Mouse (Mus musculus) hindbrain, embryonic 10.5 days (tissue): Measurements from ENCODE around the gene Btf3. TPM values are rescaled to one million over a fixed set of nuclear protein-coding genes. Genes with fewer than 3 reads are reported as not detected.

Source experiments
- DNase-seq: peaks from one replicate; pipeline ENCODE4 v3.0.0-alpha.2; 2017; ENCODE audit warnings: low spot score
- H3K27ac ChIP-seq: fragments of 300-500 bp; sonication (generic); 2 replicates; pipeline ENCODE4 v1.5.1; 2016; ENCODE audit warnings: mild to moderate bottlenecking, moderate library complexity
- H3K27me3 ChIP-seq: fragments of 300-500 bp; sonication (generic); 2 replicates; pipeline ENCODE4 v1.6.1; 2016; ENCODE audit warnings: mild to moderate bottlenecking; ENCODE audit not compliant: poor library complexity, insufficient read depth, severe bottlenecking
- H3K36me3 ChIP-seq: fragments of 300-500 bp; sonication (generic); 2 replicates; pipeline ENCODE4 v1.6.1; 2016; ENCODE audit warnings: mild to moderate bottlenecking, moderate library complexity
- H3K4me1 ChIP-seq: fragments of 300-500 bp; sonication (generic); replicated peaks from 2 replicates; pipeline ENCODE4 v1.6.1; 2016; ENCODE audit warnings: mild to moderate bottlenecking
- H3K4me3 ChIP-seq: fragments of 300-500 bp; sonication (generic); 2 replicates; pipeline ENCODE4 v1.5.1; 2016; ENCODE audit warnings: mild to moderate bottlenecking, moderate library complexity
- H3K9me3 ChIP-seq: fragments of 300-500 bp; sonication (generic); 2 replicates; pipeline ENCODE4 v1.6.1; 2016; ENCODE audit warnings: mild to moderate bottlenecking, moderate library complexity
- WGBS: fragments of 180-500 bp; shearing (Covaris S2); methylation state at CpG from one replicate; pipeline ENCODE4 v1.1.7; 2016; 5-methylcytosine and 5-hydroxymethylcytosine counted together
- polyA plus RNA-seq: library from polyadenylated mRNA; unstranded; fragments of >200 nt; fragmentation: Nextera tagmentation; extraction: Ambion mirVana; gene quantifications from 2 replicates; pipeline ENCODE4 v1.2.1, GENCODE M21; 2016

Gene Btf3
- polyA plus RNA-seq, 1 experiment from 2014 or later, result 664 TPM

DNA sequence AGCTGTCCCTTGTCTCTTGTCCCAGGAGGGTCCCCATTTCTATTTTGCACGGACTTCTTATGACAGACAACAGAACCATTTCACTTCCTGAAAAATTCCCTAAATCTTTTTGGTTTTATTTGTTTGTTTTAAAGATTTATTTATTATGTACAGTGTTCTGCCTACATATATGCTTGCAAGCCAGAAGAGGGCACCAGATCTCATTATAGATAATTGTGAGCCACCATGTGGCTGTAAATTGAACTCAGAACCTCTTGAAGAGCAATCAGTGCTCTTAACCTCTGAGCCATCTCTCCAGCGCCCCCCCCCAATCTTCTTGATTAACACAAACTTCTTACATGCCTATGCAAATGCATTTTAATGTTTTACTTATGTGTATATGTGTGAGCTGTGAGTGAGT is 26.1 kb downstream of the Btf3 start:
- H3K27me3 ChIP-seq, result no peaks in the 10 kb centered on the region
- WGBS, result 50% methylated on average over 2 of the region's 2 CpGs
- H3K27ac ChIP-seq, result no peak overlapping the region
- no peak for DNase-seq
- H3K4me1 ChIP-seq, result no peaks in the 10 kb centered on the region
- no peaks in the 10 kb centered on the region for H3K36me3 ChIP-seq
- no peak overlapping the region for H3K4me3 ChIP-seq
- 0 out of 2 replicates have a peak, but pooled peaks cover 3% of the 10 kb centered on the region for H3K9me3 ChIP-seq

DNA sequence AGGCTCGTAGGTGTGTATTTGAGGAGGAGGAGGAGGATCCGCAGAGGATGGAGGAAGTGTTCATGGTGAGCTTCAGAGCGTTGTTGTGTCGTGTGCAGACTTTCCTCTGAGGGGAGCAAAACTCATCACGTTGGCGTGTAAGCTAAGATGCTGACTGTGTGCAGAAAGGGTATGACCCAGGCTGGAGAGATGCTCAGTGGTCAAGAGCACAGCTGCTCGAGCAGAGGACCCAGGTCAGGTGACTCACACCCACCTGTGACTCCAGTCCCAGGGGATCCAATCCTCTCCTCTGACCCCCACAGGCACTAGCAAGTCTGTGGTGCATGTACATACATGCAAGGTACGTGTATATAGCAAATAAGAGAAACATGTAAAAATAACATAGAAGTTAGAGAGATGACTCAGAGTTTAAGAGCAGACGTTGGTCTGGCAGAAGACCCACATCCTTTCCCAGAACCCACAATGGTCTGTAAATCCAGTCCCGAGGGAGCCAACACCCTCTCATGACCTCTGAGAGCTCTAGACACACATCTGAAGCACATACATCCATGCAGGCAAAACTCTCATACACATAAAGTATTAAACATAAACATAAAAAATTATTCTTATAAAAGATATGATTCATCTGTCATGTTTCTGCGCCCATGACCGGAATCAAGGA is 35.7 kb downstream of the Btf3 start:
- no peaks in the 10 kb centered on the region for H3K27me3 ChIP-seq
- WGBS, result 83% methylated on average over 12 of the region's 12 CpGs
- H3K4me3 ChIP-seq, result no peak overlapping the region
- no peaks in the 10 kb centered on the region for H3K4me1 ChIP-seq
- 0 out of 2 replicates have a peak, but pooled peaks cover 2% of the 10 kb centered on the region for H3K36me3 ChIP-seq
- H3K9me3 ChIP-seq, result no peaks in the 10 kb centered on the region
- H3K27ac ChIP-seq, result no peak overlapping the region
- no peak for DNase-seq

DNA sequence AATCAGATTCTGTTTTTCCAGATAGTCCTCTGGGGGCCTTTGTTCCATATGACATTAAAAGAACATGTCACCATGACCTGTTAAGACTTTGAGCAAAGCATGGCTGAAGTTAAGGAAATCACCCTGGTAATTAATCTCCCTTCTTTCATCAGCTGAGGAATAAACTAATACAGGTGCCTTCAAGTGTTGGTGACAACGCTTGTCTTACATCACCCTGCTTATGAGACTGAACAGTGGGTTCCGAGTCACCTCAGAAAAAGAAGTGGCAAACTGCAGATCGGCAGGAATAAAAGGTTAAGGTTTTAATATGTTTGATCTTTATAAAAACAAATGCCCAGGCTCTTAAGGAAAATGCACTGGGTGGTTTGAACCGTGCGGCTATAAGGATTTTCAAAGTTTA is 37.1 kb downstream of the Btf3 start, which contains the start of gene Gm21976:
Gene Gm21976, plus strand, starts transcription at position 202 of the 400 bp plus-strand sequence.
- H3K4me1 ChIP-seq, result no peaks in the 10 kb centered on the region
- no peaks in the 10 kb centered on the region for H3K27me3 ChIP-seq
- H3K4me3 ChIP-seq, result no peak within 1 kb of the TSS
- 90% methylated on average over 5 of the region's 5 CpGs for WGBS
- no peak within 1 kb of the TSS for H3K27ac ChIP-seq
- no peak for DNase-seq
- H3K9me3 ChIP-seq, result no peaks in the 10 kb centered on the region
- peaks cover 16% of the 10 kb centered on the region for H3K36me3 ChIP-seq

DNA sequence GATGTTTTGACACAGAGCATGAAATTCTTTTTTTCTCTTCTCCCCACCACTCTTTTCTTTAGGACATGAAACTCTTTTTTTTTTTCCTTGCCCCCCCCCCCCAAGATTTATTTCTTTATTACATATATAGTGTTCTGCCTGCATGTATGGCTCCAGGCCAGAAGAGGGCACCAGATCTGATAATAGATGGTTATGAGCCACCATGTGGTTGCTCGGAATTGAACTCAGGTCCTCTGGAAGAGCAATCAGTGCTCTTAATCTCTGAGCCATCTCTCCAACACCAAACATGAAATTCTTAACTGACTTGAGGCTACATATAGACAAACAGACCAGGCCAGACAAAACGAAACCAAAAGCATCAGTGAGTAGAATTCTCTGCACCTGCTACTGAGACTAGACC is 39.3 kb downstream of the Btf3 start:
- H3K27me3 ChIP-seq, result no peaks in the 10 kb centered on the region
- peaks cover 36% of the 10 kb centered on the region for H3K36me3 ChIP-seq
- no peak for DNase-seq
- H3K4me1 ChIP-seq, result no peaks in the 10 kb centered on the region
- WGBS, result 89% methylated on average over 2 of the region's 2 CpGs
- no peaks in the 10 kb centered on the region for H3K9me3 ChIP-seq
- H3K27ac ChIP-seq, result no peak overlapping the region
- no peak overlapping the region for H3K4me3 ChIP-seq

DNA sequence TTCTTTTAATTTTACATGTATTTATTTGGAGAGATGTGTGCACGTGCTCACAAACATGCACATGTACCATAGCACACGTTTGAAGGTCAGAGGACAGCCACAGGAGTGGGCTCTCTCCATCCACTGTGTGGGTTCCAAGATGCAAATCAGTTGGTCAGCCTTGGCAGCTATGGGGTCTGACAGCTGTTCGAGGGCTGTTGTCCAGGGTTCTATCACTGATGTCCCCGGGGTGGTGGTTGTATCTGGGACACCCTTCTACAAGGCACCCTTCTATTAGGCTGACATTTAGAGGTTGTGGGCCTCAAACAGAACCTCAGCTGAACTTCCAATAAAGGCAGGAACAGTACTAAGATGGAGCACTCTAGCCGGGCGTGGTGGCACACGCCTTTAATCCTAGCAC is 40.6 kb downstream of the Btf3 start:
- 88% methylated on average over 7 of the region's 7 CpGs for WGBS
- Histone ChIP-seq H3K36me3 (peaks cover 49% of the 10 kb centered on the region), H3K4me3 (no peak overlapping the region), H3K4me1 (no peaks in the 10 kb centered on the region), H3K27ac (no peak overlapping the region), H3K27me3 (no peaks in the 10 kb centered on the region), H3K9me3 (no peaks in the 10 kb centered on the region)
- no peak for DNase-seq

DNA sequence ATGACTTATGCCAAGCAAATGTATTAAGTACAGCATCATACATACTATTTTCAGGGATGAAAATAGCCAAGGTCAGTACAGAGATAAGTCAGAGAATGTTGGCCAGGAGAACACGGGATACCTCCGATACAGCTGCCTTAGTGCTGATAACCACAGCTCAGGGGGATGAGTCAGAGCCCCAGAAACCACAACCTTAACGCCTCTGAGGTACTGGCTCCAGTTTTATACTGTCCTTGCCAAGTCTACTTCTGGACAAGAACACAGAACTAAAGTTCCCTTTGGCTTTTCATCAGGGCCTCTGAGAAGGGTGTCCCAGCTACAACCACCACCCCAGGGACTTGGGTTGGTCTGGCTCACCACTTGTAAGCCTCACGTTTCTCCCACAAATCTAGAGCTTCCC is 41.2 kb downstream of the Btf3 start:
- 88% methylated on average over 4 of the region's 4 CpGs for whole genome bisulfite sequencing
- H3K36me3 ChIP-seq, result peaks cover 55% of the 10 kb centered on the region
- no peaks in the 10 kb centered on the region for H3K27me3 ChIP-seq
- no peaks in the 10 kb centered on the region for H3K9me3 ChIP-seq
- DNase-seq, result no peak
- no peaks in the 10 kb centered on the region for H3K4me1 ChIP-seq
- no peak overlapping the region for H3K27ac ChIP-seq
- H3K4me3 ChIP-seq, result no peak overlapping the region

DNA sequence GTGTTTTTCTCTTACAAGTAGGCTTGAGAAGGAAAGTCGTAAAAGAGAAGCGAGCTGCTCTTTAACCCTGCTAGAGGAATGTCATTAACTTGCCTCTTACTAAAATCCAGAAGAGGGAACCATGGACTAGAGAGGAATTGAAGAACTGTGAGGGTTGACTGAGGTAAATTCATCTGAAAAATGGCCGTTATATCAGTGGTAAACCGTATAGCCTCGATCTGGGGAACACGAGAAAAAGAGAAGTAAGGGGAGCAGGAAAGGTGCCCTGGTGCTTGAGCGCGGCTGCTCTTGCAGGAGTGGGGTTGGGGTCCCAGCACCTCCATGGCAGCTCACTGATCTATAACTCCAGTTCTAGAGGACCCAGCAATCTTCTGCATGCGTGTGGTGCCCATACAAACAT is 42.8 kb downstream of the Btf3 start:
- no peak for DNase-seq
- Histone ChIP-seq H3K27me3 (no peaks in the 10 kb centered on the region), H3K36me3 (peaks cover 67% of the 10 kb centered on the region), H3K4me1 (no peaks in the 10 kb centered on the region), H3K27ac (no peak overlapping the region), H3K4me3 (no peak overlapping the region), H3K9me3 (no peaks in the 10 kb centered on the region)
- 95% methylated on average over 9 of the region's 9 CpGs for WGBS

DNA sequence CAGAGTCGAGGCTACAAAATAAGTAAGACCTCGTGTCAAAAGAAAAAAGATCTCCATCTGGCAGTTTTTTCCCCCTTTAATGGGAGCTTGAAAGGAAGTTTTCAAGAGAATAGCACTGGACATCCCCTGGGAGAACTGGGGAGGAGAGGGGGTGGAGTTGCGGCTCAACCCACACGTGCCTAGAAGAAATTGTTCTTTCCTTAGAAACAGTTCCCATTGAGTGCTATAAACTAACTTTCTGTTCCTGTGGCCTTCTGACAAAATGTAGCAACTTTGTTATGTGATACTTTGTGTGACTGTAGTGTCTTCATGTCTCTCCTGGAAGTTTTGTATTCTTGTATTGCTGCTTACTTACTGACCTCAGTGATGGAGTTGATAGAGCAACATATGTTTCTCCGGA is 52.7 kb downstream of the Btf3 start:
- H3K27me3 ChIP-seq, result no peaks in the 10 kb centered on the region
- DNase-seq, result no peak
- H3K4me1 ChIP-seq, result peaks cover 24% of the 10 kb centered on the region
- H3K4me3 ChIP-seq, result peak overlapping the region; percentile 82
- peaks cover 30% of the 10 kb centered on the region for H3K36me3 ChIP-seq
- no peaks in the 10 kb centered on the region for H3K9me3 ChIP-seq
- 29% methylated on average over 5 of the region's 5 CpGs for WGBS
- no peak overlapping the region; the same call in 1 of the 2 replicates for H3K27ac ChIP-seq

DNA sequence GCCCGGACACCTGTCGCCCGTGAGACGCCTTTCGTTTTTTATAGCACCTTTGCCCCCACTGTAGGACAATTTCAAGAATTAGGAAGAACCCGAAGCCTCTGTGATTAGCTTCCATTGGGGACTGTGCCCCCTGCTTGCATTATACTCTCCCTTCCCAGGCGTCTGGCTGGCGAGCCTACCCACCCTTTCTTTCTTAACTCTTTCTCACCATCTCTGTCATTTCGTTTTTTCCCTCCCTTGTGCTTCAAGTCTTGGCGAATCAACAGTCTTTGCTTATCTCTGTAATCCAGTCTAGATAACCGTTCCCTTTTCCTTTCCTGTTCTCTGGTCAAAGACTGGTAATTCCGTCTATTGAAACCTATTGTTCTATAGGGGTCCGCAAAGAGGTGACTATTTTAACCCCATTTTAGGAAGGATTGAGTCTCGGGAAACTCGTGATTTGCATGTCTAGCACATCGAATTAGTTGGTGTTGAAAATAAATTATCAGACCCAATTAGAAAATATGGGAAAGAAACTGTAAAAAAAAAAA is 53.3 kb downstream of the Btf3 start:
- Histone ChIP-seq H3K9me3 (no peaks in the 10 kb centered on the region), H3K36me3 (peaks cover 30% of the 10 kb centered on the region), H3K4me1 (peaks cover 24% of the 10 kb centered on the region), H3K27me3 (no peaks in the 10 kb centered on the region), H3K4me3 (peak overlapping the region; percentile 82), H3K27ac (peak overlapping the region; percentile 94)
- WGBS, result 2% methylated on average over 16 of the region's 16 CpGs
- DNase-seq, result no peak

DNA sequence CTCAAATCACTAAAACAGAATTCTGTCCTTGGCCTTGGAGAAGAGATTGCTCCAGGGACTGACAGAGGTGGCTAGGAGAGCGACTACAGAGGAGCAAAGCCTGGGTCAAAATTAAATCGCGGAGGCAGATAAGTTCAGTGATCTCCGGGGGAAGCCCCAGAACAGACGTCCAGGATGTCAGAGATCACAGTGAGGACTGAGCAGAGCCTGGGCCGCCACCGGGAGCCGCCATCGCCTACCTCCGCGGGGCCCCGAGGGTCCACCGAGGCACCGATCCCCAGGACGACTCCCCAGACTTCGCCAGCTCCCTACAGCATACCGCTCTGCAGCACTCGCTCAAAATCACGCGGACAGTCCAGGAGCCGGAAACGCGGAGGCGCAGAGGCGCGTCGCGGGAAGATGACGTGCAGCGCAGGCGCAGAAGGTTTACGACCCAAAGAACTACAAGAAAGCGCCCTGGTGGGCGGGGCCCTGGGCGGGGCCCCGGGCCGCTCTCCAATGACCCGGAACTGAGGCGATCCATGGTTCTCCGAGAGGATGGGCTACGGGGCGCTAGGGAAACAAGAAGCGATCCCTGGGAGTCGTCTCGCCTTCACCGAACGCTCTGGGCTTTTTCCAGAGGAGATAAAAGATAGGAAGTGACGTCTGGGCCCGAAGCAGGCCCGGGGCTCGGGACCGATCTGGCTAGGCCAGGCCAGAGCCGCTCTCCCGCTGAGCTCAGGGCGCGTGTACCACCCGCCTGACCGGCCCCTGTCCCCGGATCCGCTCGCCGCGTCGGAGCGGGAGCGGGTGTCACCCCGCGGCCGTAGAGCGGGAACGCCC is 54.0 kb downstream of the Btf3 start, which contains the start of the genes Utp15 and Ankra2:
Gene Utp15, minus strand, starts transcription at position 406 of the 822 bp plus-strand sequence.
Gene Ankra2, plus strand, starts transcription at position 439 of the 822 bp plus-strand sequence.
- H3K27ac ChIP-seq, result peak within 1 kb of the TSS; percentile 94
- peaks cover 31% of the 10 kb centered on the region for H3K36me3 ChIP-seq
- DNase-seq, result peak; percentile 99
- peak within 1 kb of the TSS; percentile 82 for H3K4me3 ChIP-seq
- no peaks in the 10 kb centered on the region for H3K27me3 ChIP-seq
- WGBS, result under 1% methylated on average over 71 of the region's 71 CpGs
- H3K9me3 ChIP-seq, result no peaks in the 10 kb centered on the region
- peaks cover 24% of the 10 kb centered on the region for H3K4me1 ChIP-seq
